In genomic region chr12:16051439-16051838, GRCm38 (mm10) we compare ENCODE assay signal across 14 mouse cellular contexts.
"Had no signal": no experiment of that assay in that cellular context is flagged by ENCODE, and none has a peak within 500 bp of the region (broad histone marks: within the 10 kb centered on the region; RNA-seq: fewer than 3 reads in every experiment).

No protein-coding gene starts in this region.

- H3K27ac ChIP-seq: neural tube, embryonic 12.5 days; neural tube, embryonic 13.5 days; neural tube, embryonic 15.5 days; stomach, embryonic 15.5 days; stomach, postnatal 0 days had no signal

- H3K9ac ChIP-seq: neural tube, embryonic 12.5 days; neural tube, embryonic 13.5 days; neural tube, embryonic 15.5 days; stomach, embryonic 15.5 days had no signal

- H3K4me1 ChIP-seq: neural tube, embryonic 12.5 days; neural tube, embryonic 13.5 days; neural tube, embryonic 15.5 days; stomach, embryonic 15.5 days had no signal

- H3K27me3 ChIP-seq: neural tube, embryonic 12.5 days; neural tube, embryonic 13.5 days; neural tube, embryonic 15.5 days; stomach, embryonic 15.5 days had no signal

- H3K4me3 ChIP-seq: neural tube, embryonic 12.5 days; neural tube, embryonic 13.5 days; neural tube, embryonic 15.5 days; stomach, embryonic 15.5 days had no signal

- H3K9me3 ChIP-seq: neural tube, embryonic 12.5 days; neural tube, embryonic 13.5 days; neural tube, embryonic 15.5 days; stomach, embryonic 15.5 days had no signal

- H3K36me3 ChIP-seq: neural tube, embryonic 12.5 days; neural tube, embryonic 13.5 days; neural tube, embryonic 15.5 days; stomach, embryonic 15.5 days had no signal

- DNase-seq: retina, postnatal 1 day; right cerebral cortex, adult 18-20 months; right cerebral cortex, postnatal 14 days; right cerebral cortex, postnatal 25 days; right cerebral cortex, postnatal 4 days; spleen, adult 18-20 months; thymus, adult 18-20 months; thymus, postnatal 36 days; thymus, postnatal 4 days had no signal
